ENCODE assay signal across 24 mouse cellular contexts in the genomic region with DNA sequence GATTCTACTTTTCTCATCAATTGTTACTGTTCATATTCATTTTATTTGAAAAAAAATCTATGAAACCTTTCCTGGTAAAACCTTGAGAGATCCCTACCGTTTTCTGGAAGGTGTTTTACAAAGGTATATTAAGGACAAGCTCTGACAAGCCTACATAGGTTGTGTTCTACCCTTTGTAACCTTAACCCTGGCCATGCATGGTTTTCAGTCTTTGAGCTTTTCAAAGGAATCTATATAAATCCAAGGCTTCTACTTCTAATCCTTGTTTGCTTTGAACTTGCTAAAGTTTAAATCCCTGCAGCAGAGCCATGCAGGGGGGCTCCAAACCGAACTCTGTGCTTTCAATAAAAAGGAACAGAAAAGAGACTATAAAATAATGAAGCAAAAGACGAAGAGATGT.
"Had no signal": no experiment of that assay in that cellular context is flagged by ENCODE, and none has a peak within 500 bp of the region (broad histone marks: within the 10 kb centered on the region; RNA-seq: fewer than 3 reads in every experiment).

No protein-coding gene starts in this region.

- H3K4me3 ChIP-seq: heart, adult 2 months; heart, embryonic 12.5 days; hindbrain, embryonic 12.5 days; intestine, embryonic 15.5 days; layer of hippocampus, adult 2 months; left cerebral cortex, adult 2 months; limb, embryonic 10.5 days; limb, embryonic 12.5 days had no signal

- H3K27me3 ChIP-seq: heart, embryonic 12.5 days; hindbrain, embryonic 12.5 days; intestine, embryonic 15.5 days; limb, embryonic 12.5 days had no signal

- H3K4me2 ChIP-seq: heart, embryonic 12.5 days; hindbrain, embryonic 12.5 days; hindbrain, embryonic 14.5 days; intestine, embryonic 15.5 days; limb, embryonic 12.5 days; liver, embryonic 11.5 days had no signal

- H3K27ac ChIP-seq: heart, adult 2 months; hindbrain, embryonic 12.5 days; hindbrain, embryonic 14.5 days; intestine, embryonic 15.5 days; layer of hippocampus, adult 2 months; left cerebral cortex, adult 2 months; limb, embryonic 10.5 days; limb, embryonic 12.5 days had no signal

- DNase-seq: gastrocnemius, postnatal 14 days; gastrocnemius, postnatal 36 days; heart, adult 11 months; heart, adult 2 months; heart, postnatal 14 days; heart, postnatal 36 days; kidney, adult 18-20 months; kidney, adult 8-10 months; kidney, postnatal 10 days; kidney, postnatal 25 days; kidney, postnatal 4 days; liver had no signal

- H3K4me1 ChIP-seq: heart, embryonic 12.5 days; hindbrain, embryonic 12.5 days; intestine, embryonic 15.5 days; limb, embryonic 10.5 days had no signal

- H3K9me3 ChIP-seq: heart, embryonic 12.5 days; hindbrain, embryonic 12.5 days; intestine, embryonic 15.5 days; limb, embryonic 10.5 days; limb, embryonic 12.5 days had no signal

- ATAC-seq: hindbrain, embryonic 16.5 days; inflammation-experienced regulatory T-cells, adult 6 months; intestine, embryonic 15.5 days; intestine, postnatal 0 days had no signal

- H3K36me3 ChIP-seq: heart, embryonic 12.5 days; hindbrain, embryonic 12.5 days; intestine, embryonic 15.5 days; limb, embryonic 10.5 days; limb, embryonic 12.5 days had no signal

- H3K9ac ChIP-seq: heart, embryonic 12.5 days; hindbrain, embryonic 12.5 days; hindbrain, embryonic 14.5 days; intestine, embryonic 15.5 days; limb, embryonic 12.5 days had no signal
